Mouse (Mus musculus) MEL-GATA-1-ER (cell line): ENCODE measurements around the gene Mrpl43.

ENCODE experiments used
- DNase-seq: peaks from one replicate; pipeline ENCODE4 v3.0.0-alpha.2; 2012; ENCODE audit warnings: low read depth; ENCODE audit errors: extremely low read depth

The Mrpl43 gene

DNA sequence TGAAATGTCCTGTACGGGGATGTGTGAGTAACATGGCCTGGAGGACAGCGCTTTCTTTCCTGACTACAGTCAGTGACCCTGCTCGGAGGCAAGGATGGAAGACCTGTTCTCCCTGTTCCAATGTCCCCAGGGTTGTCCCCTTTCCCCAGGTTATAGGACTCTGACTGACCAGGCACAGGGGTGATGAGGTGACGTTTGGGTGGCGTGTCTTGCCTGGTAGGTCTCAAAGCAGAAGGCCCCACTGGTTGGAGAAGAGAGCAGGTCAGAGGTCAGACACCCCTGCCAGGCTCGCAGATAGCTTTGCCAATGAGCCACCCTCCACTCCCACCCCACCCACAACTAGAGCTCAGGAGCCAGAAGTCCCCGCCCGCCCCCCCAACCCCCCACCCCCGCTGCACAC is 23.3 kb upstream of the Mrpl43 start:
- no peak for DNase-seq

DNA sequence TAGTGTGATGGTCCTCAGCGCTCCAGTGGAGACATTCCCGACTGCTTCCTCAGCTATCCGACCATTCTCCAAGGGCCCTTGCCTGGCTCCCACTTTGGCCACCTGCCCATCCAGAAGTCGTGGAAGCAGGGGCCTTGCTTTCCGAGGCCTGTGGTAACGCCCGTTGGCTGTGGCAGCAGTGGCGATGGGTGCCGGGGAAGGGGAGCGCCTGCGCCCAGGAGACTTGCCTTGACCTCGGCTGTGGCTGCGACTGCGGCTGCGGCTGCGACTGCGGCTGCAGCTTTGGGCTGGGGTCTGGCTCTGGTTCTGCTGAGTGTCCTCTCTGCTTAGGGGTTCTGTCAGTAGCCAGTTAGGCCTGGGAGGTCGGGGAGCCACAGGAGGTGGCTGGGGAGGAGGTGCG is 22.5 kb upstream of the Mrpl43 start:
- DNase-seq, result no peak

DNA sequence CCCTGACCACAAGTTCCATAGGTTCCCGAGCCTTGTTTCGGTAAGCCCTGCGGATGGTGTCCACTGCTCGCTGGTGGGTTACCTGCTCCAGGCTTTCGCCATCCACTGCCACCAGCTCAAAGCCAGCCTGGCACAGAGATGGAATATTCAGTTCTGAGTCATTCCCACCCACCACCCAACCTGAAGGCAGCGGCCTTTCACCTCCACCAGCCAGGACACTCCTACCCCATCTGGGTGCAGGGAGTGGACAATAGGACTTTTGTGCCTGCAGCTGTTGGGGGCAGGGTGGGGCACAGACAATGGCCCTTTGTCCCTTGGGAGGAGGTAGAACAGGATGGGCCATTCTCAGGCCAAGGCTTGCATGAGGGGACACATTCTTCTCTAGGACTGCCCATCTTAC is 21.6 kb upstream of the Mrpl43 start:
- no peak for DNase-seq

DNA sequence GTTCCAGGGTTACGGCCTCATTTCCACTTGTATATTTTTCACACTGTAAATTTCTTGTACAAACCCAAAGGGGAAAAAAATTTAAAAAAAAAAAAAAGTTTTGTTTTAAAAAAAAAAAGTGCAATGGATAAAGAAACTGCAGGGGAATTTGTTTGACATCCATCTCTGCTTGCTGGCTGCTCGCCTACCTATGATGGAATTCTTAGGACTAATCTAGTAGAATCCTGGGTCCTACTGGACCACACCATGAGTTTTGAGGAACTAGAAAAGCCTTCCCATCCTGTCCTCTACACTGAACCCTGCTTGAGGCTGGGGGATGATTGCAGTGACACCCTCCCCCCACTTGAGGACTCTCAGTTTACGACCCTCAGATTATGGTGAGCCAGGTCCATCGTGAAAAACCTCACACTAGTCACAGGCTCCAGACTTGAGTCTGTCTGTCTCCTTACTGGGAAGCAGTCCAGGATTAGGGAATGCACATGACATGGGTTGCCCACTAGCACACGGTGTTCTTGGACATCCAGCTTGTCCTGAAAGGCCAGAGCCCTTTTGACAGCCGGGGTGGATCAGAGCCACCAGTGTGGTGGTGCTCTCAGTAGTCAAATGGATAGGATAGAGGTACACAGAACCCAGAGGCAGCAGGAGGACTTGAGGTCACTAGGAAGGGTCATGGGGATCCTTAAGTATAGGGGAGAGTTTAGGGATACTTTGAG is 20.9 kb upstream of the Mrpl43 start:
- DNase-seq, result no peak

DNA sequence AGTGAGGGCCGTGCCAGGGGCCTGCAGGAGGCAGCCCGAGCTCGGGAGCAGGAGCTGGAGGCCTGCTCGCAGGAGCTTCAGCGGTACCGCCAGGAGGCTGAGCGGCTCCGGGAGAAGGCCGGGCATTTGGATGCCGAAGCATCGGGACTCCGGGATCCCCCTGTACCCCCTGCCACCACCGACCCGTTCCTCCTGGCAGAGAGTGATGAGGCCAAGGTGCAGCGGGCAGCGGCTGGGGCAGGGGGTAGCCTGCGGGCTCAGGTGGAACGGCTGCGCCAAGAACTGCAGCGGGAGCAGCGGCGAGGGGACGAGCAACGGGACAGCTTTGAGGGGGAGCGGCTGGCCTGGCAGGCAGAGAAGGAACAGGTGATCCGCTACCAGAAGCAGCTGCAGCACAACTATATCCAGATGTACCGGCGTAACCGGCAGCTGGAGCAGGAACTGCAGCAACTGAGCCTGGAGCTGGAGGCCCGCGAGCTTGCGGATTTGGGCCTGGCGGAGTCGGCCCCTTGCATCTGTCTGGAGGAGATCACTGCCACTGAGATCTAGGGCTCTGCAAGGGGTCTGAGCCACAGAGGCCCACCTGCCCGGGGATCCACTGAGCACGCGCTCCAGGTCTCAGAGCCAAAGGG is 19.8 kb upstream of the Mrpl43 start:
- DNase-seq, result no peak

DNA sequence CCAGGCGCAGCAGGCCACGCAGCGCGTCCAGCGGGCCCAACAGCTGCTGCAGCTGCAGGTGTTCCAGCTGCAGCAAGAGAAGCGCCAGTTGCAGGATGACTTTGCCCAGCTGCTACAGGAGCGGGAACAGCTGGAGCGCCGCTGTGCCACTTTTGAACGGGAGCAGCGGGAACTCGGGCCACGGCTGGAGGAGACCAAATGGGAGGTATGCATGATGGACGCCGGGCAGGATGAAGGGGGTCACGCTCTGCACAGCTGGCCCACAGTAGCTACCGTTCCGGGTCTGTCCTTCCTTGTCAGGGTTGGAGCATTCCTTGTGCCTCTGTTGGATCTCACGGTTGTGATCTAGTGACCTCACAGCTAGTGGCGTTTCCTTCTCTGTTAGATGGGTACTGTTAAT is 18.5 kb upstream of the Mrpl43 start:
- DNase-seq, result no peak

DNA sequence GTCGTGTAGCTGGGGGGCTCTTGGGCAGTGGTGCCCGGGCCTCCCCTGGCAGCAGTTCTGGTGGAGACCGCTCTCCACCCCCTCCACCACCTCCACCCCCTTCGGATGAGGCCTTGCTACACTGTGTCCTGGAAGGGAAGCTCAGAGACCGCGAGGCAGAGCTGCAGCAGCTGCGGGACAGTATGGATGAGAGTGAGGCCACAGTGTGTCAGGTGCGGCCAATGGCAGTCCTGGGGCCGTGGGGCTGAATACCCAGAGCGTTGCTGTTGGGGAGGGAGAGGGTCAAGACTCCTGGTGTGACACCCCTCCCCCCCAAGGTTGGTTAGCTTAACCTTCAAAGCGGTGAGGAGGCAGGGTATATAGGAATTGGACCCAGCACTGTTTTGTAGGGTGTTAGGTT is 17.8 kb upstream of the Mrpl43 start:
- no peak for DNase-seq

DNA sequence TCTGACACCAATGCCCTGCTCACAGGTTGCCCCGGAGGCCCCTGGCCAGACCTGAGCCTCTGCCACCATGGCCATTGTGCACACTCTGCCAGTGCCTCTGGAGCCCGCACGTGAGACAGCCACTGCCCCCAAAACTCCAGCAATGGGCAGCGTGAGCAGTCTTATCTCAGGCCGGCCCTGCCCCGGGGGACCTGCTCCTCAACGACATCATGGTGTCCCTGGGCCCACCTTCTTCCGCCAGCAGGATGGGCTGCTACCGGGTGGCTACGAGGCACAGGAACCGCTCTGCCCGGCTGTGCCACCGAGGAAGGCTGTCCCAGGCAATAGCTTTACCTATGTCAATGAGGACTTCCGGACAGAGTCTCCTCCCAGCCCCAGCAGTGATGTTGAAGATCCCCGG is 15.1 kb upstream of the Mrpl43 start:
- no peak for DNase-seq

DNA sequence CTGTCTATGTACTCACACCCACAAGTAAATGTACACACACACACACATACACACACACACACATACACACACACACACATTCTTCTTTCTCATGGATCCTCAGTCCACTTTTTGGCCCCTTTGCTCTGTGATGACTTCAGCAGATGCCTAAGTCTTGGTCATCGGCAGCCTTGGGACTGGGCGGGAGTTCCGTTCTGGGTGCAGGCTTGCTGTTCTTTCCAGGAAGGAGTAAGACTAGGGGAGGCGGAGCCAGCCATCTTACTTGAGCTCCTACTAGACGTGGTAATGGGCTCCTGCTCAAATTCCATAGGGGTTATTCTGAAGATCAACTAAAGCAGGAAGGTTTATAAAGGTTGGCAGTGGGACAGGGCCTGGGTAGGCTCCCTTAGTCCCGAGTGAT is 14.1 kb upstream of the Mrpl43 start:
- DNase-seq, result no peak

DNA sequence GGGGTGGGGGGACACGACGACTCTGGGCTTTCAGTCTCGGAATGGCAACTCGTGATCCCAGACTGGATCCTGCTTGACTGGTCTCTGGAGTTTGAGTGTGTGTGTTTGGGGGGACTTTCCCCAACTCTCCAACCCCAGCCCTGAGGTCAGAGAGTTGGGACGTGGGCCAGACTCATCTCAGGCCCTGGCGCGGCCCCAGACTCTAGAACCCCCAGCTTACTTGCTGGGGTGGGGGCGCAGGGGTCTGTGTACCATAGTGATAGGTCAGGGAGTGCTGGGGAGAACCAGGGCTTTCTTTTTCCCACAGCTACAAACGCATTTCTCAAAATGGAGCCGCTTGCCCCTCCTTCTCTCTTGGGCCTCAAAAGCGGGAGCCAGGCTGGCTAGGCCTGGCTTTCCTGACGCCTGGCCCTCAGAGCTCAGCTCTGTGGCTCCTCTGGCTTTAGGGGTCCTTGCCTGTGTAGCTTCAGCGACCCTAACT is 12.1 kb upstream of the Mrpl43 start:
- no peak for DNase-seq

DNA sequence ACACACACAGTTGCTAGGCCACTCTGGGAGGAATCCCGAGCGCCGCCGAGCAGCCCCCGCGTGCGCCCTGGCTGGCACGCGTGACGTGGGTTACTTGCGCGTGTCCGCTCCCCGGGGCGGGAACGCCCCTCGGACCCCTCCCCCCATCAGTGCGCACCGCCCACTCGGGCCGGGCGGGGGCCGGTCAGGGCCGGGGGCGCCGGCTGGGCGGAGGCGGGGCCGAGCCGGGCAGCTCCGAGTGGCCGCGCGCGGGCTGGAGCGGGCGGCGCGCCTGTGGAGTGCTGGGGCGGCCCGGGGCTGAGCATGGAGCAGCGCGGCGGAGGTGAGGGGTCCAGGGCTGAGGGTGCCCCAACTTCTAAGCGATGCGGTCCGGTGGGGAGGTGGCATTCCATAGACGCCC is 11.7 kb upstream of the Mrpl43 start:
- DNase-seq, result no peak

DNA sequence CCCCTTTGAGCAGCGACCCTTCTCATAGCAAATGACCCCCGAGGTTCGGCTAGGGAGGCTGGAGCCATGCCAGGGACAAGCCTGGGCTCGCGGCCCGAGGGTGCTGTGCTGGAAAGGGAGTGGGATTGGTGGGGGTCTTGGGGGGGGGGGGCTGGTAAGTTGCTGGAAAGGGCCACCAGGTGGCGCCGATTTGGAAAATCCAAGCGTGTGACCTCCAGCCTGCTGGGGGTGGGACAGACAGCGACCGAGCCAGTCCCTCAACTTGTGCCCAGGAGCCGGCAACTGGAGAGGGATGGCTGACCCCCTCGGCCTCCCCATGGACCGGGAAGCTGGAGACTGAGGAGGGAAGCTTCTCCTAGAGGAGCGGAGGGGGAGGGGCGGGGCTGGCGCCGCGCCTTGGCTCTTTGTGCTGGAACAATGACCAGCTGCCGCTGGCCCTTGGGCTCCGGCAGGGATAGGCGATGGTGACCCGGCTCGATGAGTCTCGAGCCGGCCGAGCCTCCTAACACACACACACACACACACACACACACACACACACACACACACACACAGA is 11.1 kb upstream of the Mrpl43 start:
- peak; percentile 35 for DNase-seq

DNA sequence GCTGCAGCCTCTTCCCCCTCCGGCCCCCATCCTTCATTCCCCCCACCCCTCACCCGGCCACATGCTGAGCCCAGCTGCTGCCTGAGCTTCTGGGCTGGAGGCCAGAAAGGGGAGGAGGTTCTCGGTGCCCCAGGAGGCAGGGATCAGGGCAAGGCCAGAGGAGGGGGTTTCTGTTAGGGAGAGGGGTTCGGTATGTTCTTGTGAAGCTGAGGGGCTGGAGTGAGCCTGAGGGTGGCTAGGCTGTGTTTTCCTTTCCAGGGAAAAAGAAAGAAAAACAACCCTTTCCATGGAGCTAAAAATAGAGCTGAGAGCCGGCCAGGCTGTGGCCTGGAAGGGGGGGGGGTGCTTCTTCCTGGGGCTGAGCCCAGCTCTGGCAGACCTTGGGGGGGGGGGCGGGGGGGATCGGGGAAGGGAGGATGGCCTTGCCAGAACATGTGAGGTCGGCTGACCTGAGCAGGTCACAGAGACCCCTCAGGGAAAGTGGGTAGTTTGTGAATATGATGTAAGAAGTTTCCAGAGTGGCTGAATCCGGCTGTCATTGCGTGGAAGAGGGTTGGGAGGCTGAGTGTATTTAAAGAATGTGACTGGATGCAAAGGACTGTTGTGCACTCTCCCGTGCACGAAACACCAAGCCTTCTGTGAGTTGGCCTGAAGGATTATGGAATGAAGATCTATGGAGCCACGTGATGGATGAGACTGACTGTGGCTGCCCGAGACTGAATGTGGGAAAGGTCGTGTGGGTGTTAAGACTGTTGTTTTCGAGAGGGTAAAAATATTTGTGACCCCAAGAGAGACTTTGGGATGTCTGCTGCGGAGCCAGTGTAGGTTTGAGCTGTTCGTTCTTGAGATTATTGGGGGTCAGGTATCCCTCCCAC is 10.3 kb upstream of the Mrpl43 start:
- DNase-seq, result peak; percentile 30

DNA sequence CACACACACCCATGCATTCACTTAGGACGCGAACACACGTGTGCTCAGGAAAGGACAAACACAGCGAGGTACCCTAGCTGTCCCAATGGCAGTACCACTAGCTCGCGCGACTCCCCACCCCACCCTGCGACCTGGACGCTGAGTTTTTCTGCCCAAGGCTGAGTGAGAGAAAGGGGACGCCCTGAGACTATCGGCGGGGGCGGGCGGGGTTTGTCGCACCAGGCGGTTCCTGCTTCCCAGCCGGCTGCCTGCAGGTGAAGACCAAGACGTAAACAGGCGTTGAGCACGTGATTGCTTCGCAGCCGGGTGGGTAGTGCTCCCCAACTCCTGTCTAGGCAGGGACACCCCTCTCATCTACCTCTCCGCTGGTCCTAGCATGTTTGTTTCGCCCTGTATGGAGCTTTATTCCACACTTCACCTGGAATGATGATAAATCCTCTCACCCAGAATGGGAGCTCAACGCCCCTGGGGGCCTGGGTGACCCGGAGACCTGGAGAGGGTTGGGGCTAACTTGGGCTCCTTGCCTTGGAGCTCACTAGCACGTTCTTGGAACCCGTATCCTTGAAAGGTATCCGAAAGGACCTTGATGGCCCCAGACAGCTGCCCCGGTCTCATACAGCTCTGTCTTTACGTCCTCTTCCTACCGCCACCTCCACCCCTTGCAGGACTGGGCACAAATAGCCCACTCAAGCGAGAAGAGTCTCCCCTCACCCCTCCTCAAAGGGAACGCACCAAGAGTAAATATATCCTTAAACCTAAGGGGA is 9.5 kb upstream of the Mrpl43 start:
- DNase-seq, result peak; percentile 55

DNA sequence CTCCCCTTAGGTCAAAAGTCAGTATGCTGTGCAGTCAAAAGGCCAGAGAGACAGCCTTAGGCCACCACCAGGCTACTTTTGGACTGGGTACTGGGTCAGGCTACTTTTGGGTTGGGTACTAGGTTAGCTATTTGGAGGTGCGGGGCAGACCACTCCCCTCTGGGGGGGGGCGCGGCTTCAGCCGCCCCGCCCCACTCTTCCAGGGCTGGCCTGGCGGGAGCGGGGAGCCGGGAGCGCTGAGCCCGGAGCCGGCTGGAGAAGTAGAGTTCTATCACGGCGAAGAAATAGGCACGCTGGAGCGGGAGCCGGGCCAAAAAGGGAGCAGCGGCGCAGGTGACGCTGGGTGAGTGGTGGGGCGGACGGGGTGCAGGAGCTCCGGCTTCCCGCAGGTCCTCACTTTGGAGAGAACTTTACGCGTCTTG is 8.8 kb upstream of the Mrpl43 start:
- DNase-seq, result no peak

DNA sequence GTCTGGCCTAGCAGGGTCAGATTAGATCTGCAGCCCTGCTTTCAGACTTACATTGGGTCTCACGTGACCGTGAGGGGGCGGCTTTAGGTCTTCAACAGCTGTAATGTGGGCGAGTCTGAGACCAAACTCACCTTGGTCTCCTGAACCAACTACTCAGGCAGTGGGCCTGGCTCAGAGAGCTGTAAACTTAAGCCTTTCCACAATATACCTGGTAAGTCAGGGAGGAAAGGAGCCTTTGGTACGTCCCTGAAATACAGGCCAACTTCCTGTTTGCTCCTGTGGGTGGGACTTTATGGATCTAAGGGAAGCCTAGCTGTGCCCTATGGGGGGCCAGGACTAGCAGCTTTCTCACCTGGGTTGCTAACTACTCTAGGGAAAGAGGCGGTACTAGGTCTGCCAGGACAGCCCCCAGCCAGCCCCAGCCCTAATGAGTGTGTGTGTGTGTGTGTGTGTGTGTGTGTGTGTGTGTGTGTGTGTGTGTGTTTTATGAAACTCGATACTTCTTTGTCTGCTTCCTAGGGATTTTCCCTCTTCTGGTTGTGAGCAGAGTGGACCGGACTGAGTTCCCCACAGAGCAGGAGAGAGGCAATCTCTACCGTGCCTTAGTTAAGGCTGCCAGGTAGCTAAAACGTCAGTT is 8.2 kb upstream of the Mrpl43 start, which contains the start of gene Lzts2:
TSS of gene Lzts2 (plus strand) at position 80 of the 637 bp plus-strand sequence.
- DNase-seq, result peak; percentile 36

DNA sequence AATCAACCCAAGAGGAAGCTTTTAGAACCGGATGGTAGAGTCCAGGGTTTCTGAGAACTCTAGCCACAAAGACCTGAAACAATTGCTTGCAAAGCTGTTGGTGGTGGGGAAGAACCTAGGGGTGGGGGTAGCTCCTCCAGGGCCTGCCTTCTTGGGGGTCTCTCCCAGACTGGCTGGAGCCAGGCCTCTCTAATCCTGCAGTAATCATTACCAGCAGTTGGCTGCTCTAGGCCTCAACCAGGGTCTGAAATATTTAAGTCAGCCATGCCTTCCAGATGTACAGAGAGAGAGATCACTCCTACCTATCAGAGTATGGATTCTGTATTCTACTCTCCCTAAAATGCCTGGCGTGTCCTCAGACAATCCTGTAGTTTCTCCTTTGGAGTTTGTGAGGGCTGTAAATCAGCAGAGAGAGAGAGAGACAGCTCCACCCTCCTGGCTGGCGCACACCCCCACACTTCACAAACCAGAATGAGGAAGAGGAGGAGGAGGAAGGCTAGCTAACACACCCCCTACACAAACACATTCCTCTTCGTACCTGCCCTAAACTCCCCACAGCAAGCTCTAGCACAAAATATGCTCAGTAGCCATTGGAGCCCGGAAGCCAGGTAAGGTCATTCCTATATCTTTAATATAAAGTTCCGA is 7.5 kb upstream of the Mrpl43 start:
- DNase-seq, result peak; percentile 35

DNA sequence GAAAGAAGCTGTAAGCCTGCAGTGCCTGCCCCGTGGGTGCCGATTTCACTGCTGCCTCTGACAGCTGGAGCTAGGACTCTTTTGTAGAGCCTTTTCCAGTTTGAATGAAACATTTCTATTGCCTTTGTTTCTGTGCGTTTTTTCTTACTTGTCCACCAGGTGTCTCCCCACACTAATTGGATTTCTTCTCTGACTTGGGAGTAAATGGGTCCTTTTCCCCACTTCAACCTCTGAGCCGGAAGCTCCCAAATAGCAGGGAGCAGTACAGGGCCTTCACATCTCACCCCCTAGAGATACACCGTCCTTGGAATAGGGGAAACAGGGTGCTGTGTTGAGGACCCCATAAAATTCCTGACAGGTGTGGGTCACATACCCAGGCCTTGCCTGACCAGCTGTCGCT is 6.4 kb upstream of the Mrpl43 start:
- peak; percentile 37 for DNase-seq

DNA sequence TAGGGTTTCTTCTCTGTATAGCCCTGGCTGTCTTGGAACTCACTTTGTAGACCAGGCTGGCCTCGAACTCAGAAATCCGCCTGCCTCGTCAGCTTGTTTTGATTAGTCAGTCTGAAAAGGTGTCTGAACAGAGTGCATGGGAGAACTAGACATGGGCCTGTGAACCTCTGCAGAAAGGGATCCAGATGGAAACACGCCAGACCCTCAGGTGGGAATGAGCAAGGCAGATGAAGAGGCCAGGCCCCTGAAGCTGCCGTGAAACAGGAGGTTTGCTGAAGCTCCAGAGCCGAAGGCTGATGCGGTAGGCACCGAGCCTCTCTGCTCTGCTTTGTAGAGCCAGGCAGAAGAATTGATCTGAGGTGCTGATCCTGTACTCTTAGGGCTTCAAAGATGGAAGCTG is 6.0 kb upstream of the Mrpl43 start:
- no peak for DNase-seq

DNA sequence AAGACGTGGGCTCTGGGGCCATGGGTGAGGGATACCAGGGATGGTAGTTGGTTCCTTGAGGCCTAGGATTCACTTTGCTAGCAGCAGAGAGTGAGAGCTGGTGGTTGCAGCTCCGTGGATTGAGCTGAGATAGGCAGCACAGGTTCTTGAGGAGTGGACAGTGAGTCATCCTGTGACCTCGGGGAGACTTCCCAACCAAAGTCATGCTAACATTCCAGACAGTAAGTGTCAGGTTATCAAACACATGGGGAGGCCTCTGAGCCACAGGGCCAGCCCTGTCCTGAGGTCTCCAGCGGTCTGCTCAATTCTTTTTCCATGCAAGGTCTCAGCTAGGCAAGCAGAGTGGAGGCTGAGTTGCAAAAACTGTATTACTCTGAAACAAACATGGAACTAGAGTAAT is 4.4 kb upstream of the Mrpl43 start:
- DNase-seq, result no peak
